Mouse (Mus musculus) intestine, embryonic 16.5 days (tissue): Measurements from ENCODE around the gene Smg9. TPM values are rescaled to one million over a fixed set of nuclear protein-coding genes. Genes with fewer than 3 reads are reported as not detected.

Experiments used
- ATAC-seq: fragments of 200-750 bp; cut with Nextera tagmentation; 2 replicates; pipeline ENCODE4 v1.8.0; 2017; ENCODE audit warnings: moderate TSS enrichment, moderate library complexity
- H3K27ac ChIP-seq: fragments of 300-500 bp; sonication (generic); 2 replicates; pipeline ENCODE4 v1.5.1; 2014; ENCODE audit warnings: mild to moderate bottlenecking, low read length
- H3K27me3 ChIP-seq: fragments of 300-500 bp; sonication (generic); replicated peaks from 2 replicates; pipeline ENCODE4 v1.6.1; 2014; ENCODE audit warnings: low read length, control low read depth, mixed read lengths; ENCODE audit not compliant: control insufficient read depth, insufficient read depth
- H3K36me3 ChIP-seq: fragments of 300-500 bp; sonication (generic); 2 replicates; pipeline ENCODE4 v1.6.1; 2014; ENCODE audit warnings: low read length, control low read depth; ENCODE audit not compliant: control insufficient read depth, insufficient read depth
- H3K4me1 ChIP-seq: fragments of 300-500 bp; sonication (generic); 2 replicates; pipeline ENCODE4 v1.6.1; 2014; ENCODE audit warnings: low read length, control low read depth, mixed read lengths; ENCODE audit not compliant: control insufficient read depth, insufficient read depth
- H3K4me2 ChIP-seq: fragments of 300-500 bp; sonication (generic); 2 replicates; pipeline ENCODE4 v1.6.1; 2014; ENCODE audit warnings: low read depth, low read length, control low read depth
- H3K4me3 ChIP-seq: fragments of 300-500 bp; sonication (generic); 2 replicates; pipeline ENCODE4 v1.5.1; 2014; ENCODE audit warnings: mild to moderate bottlenecking, low read length
- H3K9ac ChIP-seq: fragments of 300-500 bp; sonication (generic); 2 replicates; pipeline ENCODE4 v1.6.1; 2014; ENCODE audit warnings: low read depth, low read length
- H3K9me3 ChIP-seq: fragments of 300-500 bp; sonication (generic); 2 replicates; pipeline ENCODE4 v1.6.1; 2016; ENCODE audit warnings: low read length, control low read depth; ENCODE audit not compliant: control insufficient read depth
- WGBS: fragments of 180-500 bp; shearing (Covaris S2); extraction: QIAGEN DNeasy Blood & Tissue Kit; methylation state at CpG from one replicate; pipeline ENCODE4 v1.1.7; 2014; 5-methylcytosine and 5-hydroxymethylcytosine counted together
- polyA plus RNA-seq: library from polyadenylated mRNA; unstranded; fragments of >200 nt; fragmentation: Nextera tagmentation; extraction: Ambion mirVana; gene quantifications from 2 replicates; pipeline ENCODE4 v1.2.1, GENCODE M21; 2015

The Smg9 gene
- polyA plus RNA-seq, 1 experiment from 2014 or later, result 22.0 TPM

- no peak for ATAC-seq
- H3K27me3 ChIP-seq, result peaks cover 9% of the 10 kb centered on the region; the same call in 1 of the 2 replicates
- H3K36me3 ChIP-seq, result no peaks in the 10 kb centered on the region
- no peak overlapping the region for H3K4me2 ChIP-seq
- WGBS, result 90% methylated on average over 5 of the region's 5 CpGs
- H3K27ac ChIP-seq, result no peak overlapping the region
- no peak overlapping the region for H3K9ac ChIP-seq
- 0 out of 2 replicates have a peak, but pooled peaks cover 4% of the 10 kb centered on the region for H3K4me1 ChIP-seq
- H3K9me3 ChIP-seq, result no peaks in the 10 kb centered on the region
- H3K4me3 ChIP-seq, result no peak overlapping the region
Observed at GRCm38 (mm10) chr7:24428725-24429124, 29.3 kb downstream of the Smg9 start.

- Histone ChIP-seq H3K4me3 (no peak overlapping the region), H3K27me3 (peaks cover 13% of the 10 kb centered on the region; the same call in 1 of the 2 replicates), H3K4me2 (no peak overlapping the region), H3K4me1 (0 out of 2 replicates have a peak, but pooled peaks cover 2% of the 10 kb centered on the region), H3K9ac (no peak overlapping the region), H3K9me3 (no peaks in the 10 kb centered on the region), H3K36me3 (no peaks in the 10 kb centered on the region), H3K27ac (no peak overlapping the region)
- no peak for ATAC-seq
- 68% methylated on average over 16 of the region's 16 CpGs for WGBS
Observed at GRCm38 (mm10) chr7:24429413-24430112, 30.1 kb downstream of the Smg9 start.

GRCm38 (mm10) chr7:24430551-24431345 lies 31.3 kb downstream of the Smg9 start:
- H3K4me3 ChIP-seq, result no peak overlapping the region

GRCm38 (mm10) chr7:24431713-24432112 lies 32.3 kb downstream of the Smg9 start:
- Histone ChIP-seq H3K4me2 (no peak overlapping the region), H3K9ac (no peak overlapping the region), H3K36me3 (no peaks in the 10 kb centered on the region), H3K27ac (no peak overlapping the region), H3K4me3 (no peak overlapping the region), H3K9me3 (no peaks in the 10 kb centered on the region), H3K27me3 (peaks cover 13% of the 10 kb centered on the region; the same call in 1 of the 2 replicates), H3K4me1 (0 out of 2 replicates have a peak, but pooled peaks cover 2% of the 10 kb centered on the region)
- 38% methylated on average over 11 of the region's 11 CpGs for WGBS
- 0 out of 2 replicates have a peak, but pooled peaks have one; percentile 26 for ATAC-seq

More at GRCm38 (mm10) chr7:24430551-24431345, 31.3 kb downstream of the Smg9 start:
- H3K9me3 ChIP-seq, result no peaks in the 10 kb centered on the region
- no peak overlapping the region for H3K4me2 ChIP-seq
- WGBS, result 92% methylated on average over 15 of the region's 15 CpGs
- H3K4me1 ChIP-seq, result 0 out of 2 replicates have a peak, but pooled peaks cover 2% of the 10 kb centered on the region
- H3K36me3 ChIP-seq, result no peaks in the 10 kb centered on the region
- H3K27ac ChIP-seq, result no peak overlapping the region
- peaks cover 13% of the 10 kb centered on the region; the same call in 1 of the 2 replicates for H3K27me3 ChIP-seq
- no peak overlapping the region for H3K9ac ChIP-seq
- no peak for ATAC-seq

GRCm38 (mm10) chr7:24435305-24435704 lies 35.9 kb downstream of the Smg9 start:
- H3K4me3 ChIP-seq, result no peak overlapping the region
- H3K27ac ChIP-seq, result no peak overlapping the region
- 81% methylated on average over 5 of the region's 5 CpGs for WGBS
- no peak overlapping the region for H3K9ac ChIP-seq
- no peaks in the 10 kb centered on the region for H3K9me3 ChIP-seq
- peaks cover 13% of the 10 kb centered on the region; the same call in 1 of the 2 replicates for H3K27me3 ChIP-seq
- H3K36me3 ChIP-seq, result no peaks in the 10 kb centered on the region
- H3K4me1 ChIP-seq, result 0 out of 2 replicates have a peak, but pooled peaks cover 2% of the 10 kb centered on the region
- ATAC-seq, result no peak
- H3K4me2 ChIP-seq, result no peak overlapping the region

GRCm38 (mm10) chr7:24437981-24438380 lies 38.6 kb downstream of the Smg9 start:
- WGBS, result 61% methylated on average over 10 of the region's 10 CpGs
- H3K9ac ChIP-seq, result no peak overlapping the region
- no peaks in the 10 kb centered on the region for H3K36me3 ChIP-seq
- H3K4me1 ChIP-seq, result no peaks in the 10 kb centered on the region
- no peak overlapping the region for H3K4me3 ChIP-seq
- H3K9me3 ChIP-seq, result no peaks in the 10 kb centered on the region
- H3K4me2 ChIP-seq, result no peak overlapping the region
- 0 out of 2 replicates have a peak, but pooled peaks cover 6% of the 10 kb centered on the region for H3K27me3 ChIP-seq
- no peak for ATAC-seq
- no peak overlapping the region for H3K27ac ChIP-seq

- 79% methylated on average over 6 of the region's 6 CpGs for WGBS
- H3K9me3 ChIP-seq, result no peaks in the 10 kb centered on the region
Observed at GRCm38 (mm10) chr7:24439191-24439590, 39.8 kb downstream of the Smg9 start.

GRCm38 (mm10) chr7:24439891-24440290 lies 40.5 kb downstream of the Smg9 start:
- no peak overlapping the region for H3K4me2 ChIP-seq
- no peak for ATAC-seq
- H3K9ac ChIP-seq, result no peak overlapping the region
- WGBS, result 63% methylated on average over 7 of the region's 7 CpGs
- H3K4me1 ChIP-seq, result no peaks in the 10 kb centered on the region
- H3K4me3 ChIP-seq, result no peak overlapping the region
- H3K27ac ChIP-seq, result no peak overlapping the region
- no peaks in the 10 kb centered on the region for H3K9me3 ChIP-seq
- no peaks in the 10 kb centered on the region for H3K27me3 ChIP-seq
- no peaks in the 10 kb centered on the region for H3K36me3 ChIP-seq

More at GRCm38 (mm10) chr7:24439191-24439590, 39.8 kb downstream of the Smg9 start:
- H3K4me3 ChIP-seq, result no peak overlapping the region
- no peak overlapping the region for H3K9ac ChIP-seq
- H3K4me1 ChIP-seq, result no peaks in the 10 kb centered on the region
- no peak for ATAC-seq
- H3K27me3 ChIP-seq, result no peaks in the 10 kb centered on the region
- no peaks in the 10 kb centered on the region for H3K36me3 ChIP-seq
- H3K4me2 ChIP-seq, result no peak overlapping the region
- no peak overlapping the region for H3K27ac ChIP-seq

GRCm38 (mm10) chr7:24441785-24442184 lies 42.4 kb downstream of the Smg9 start:
- peak; percentile 78 for ATAC-seq
- Histone ChIP-seq H3K27me3 (no peaks in the 10 kb centered on the region), H3K4me3 (no peak overlapping the region), H3K9ac (no peak overlapping the region), H3K4me1 (no peaks in the 10 kb centered on the region), H3K27ac (no peak overlapping the region), H3K36me3 (no peaks in the 10 kb centered on the region), H3K9me3 (no peaks in the 10 kb centered on the region), H3K4me2 (no peak overlapping the region)
- WGBS, result 0% methylated on average over 1 of the region's 1 CpGs
